Mouse (Mus musculus): Measurements from ENCODE around the gene Cd33. TPM values are rescaled to one million over a fixed set of nuclear protein-coding genes. Genes with fewer than 3 reads are reported as not detected.

The Cd33 gene
- 1.4 and 5.5 TPM in 2 replicates for polyA plus RNA-seq (2012; ENCODE audit: insufficient read depth, insufficient read length, missing spikeins)

GRCm38 (mm10) chr7:43544225-43544977 lies at the start of gene Cd33:
Gene Cd33 (minus strand): TSS chr7:43544428.
- no peaks in the 10 kb centered on the region for H3K4me1 ChIP-seq (ENCODE audit: control insufficient read depth, insufficient read depth, insufficient read length, low read length)
- H3K27ac ChIP-seq (replicated peaks; ENCODE audit: low read depth, low read length): peak within 1 kb of the TSS; percentile 45; the same call in 1 of the 2 replicates
- H3K4me3 ChIP-seq (ENCODE audit: insufficient read depth, low read depth, low read length): no peak within 1 kb of the TSS

- H3K4me3 ChIP-seq (ENCODE audit: insufficient read depth, low read depth, low read length): no peak overlapping the region
- no peak overlapping the region for H3K27ac ChIP-seq (replicated peaks; ENCODE audit: low read depth, low read length)
- H3K4me1 ChIP-seq (ENCODE audit: control insufficient read depth, insufficient read depth, insufficient read length, low read length): peaks cover 4% of the 10 kb centered on the region
Observed at GRCm38 (mm10) chr7:43584790-43585189, 40.6 kb upstream of the Cd33 start.

DNA sequence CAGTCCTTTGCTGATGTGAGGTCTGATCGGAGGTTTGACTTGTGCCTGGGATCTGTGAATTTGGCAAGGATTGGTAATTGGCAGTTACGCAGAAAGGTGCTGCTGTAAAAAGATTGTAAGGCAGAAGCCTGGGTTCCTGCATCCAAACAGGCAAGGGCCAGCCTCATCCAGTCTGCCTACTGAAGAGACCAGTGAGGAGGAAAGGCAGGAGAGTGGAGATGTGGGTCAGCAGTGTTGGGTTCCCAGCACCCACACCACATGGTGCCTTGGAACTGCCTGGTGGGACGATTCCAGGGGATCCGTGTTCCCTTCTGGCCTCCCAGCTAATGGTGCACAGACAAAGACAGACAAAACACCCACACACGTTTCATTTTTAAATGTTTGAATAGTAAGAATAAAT lies 36.3 kb upstream of the Cd33 start:
- Histone ChIP-seq H3K4me3 (ENCODE audit: insufficient read depth, low read depth, low read length) (peak overlapping the region; percentile 80; the same call in 1 of the 2 replicates), H3K4me1 (ENCODE audit: control insufficient read depth, insufficient read depth, insufficient read length, low read length) (peaks cover 4% of the 10 kb centered on the region), H3K27ac (replicated peaks; ENCODE audit: low read depth, low read length) (no peak overlapping the region)

GRCm38 (mm10) chr7:43579440-43580171 lies 35.4 kb upstream of the Cd33 start, which contains the start of gene Zfp719:
Gene Zfp719 (plus strand): TSS chr7:43579610.
- Histone ChIP-seq H3K4me3 (ENCODE audit: insufficient read depth, low read depth, low read length) (peak within 1 kb of the TSS; percentile 80), H3K27ac (replicated peaks; ENCODE audit: low read depth, low read length) (peak within 1 kb of the TSS; percentile 75), H3K4me1 (ENCODE audit: control insufficient read depth, insufficient read depth, insufficient read length, low read length) (peaks cover 4% of the 10 kb centered on the region)

DNA sequence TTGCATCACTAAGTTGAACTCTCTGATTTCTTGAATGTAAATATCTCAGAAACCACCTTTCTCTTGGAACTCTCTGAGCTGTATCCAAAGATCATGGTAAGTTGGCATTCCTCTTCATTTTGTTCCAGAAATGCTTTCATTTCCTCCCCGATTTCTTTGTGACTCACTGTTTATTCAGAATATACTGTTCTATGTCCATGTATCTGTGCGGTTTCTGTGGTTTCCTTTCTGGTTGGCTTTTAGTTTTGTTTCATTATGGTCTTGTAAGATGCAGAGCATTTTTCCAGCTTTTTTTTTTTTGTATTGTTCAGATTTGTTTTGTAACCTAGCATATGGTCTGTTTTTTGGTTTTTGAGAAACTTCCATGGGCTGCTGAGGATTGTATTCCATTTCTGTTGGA lies 27.0 kb upstream of the Cd33 start:
- Histone ChIP-seq H3K27ac (replicated peaks; ENCODE audit: low read depth, low read length) (no peak overlapping the region), H3K4me1 (ENCODE audit: control insufficient read depth, insufficient read depth, insufficient read length, low read length) (no peaks in the 10 kb centered on the region), H3K4me3 (ENCODE audit: insufficient read depth, low read depth, low read length) (no peak overlapping the region)

- Histone ChIP-seq H3K4me1 (ENCODE audit: control insufficient read depth, insufficient read depth, insufficient read length, low read length) (0 out of 2 replicates have a peak, but pooled peaks cover 6% of the 10 kb centered on the region), H3K4me3 (ENCODE audit: insufficient read depth, low read depth, low read length) (peak overlapping the region; percentile 83; the same call in 1 of the 2 replicates), H3K27ac (replicated peaks; ENCODE audit: low read depth, low read length) (no peak overlapping the region)
Observed at GRCm38 (mm10) chr7:43563300-43563699, 19.1 kb upstream of the Cd33 start.

DNA sequence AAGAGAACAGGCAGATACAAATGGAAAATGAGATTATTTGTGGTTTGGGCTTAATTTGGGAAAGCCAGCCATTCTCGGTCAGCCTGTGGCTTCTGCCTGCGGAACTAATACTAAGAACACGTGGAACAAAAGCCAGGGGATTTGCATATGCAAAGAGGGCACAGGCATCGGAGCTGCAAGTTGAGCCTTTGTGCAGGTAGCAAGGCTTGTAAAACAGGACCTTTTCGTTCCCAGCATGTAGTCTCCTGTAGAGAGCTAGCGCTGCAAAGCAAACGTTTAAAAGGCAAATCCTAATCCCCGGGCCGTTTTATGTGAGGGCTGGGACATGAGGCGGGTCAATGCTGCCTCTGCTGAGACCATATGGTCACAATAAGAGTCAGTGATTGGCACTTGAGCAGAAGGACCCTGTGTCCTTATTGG lies 18.4 kb upstream of the Cd33 start:
- H3K27ac ChIP-seq (replicated peaks; ENCODE audit: low read depth, low read length): peak overlapping the region; percentile 62
- H3K4me3 ChIP-seq (ENCODE audit: insufficient read depth, low read depth, low read length): peak overlapping the region; percentile 83
- H3K4me1 ChIP-seq (ENCODE audit: control insufficient read depth, insufficient read depth, insufficient read length, low read length): 0 out of 2 replicates have a peak, but pooled peaks cover 6% of the 10 kb centered on the region

GRCm38 (mm10) chr7:43562006-43562633 lies 17.9 kb upstream of the Cd33 start, which contains the start of gene Zfp658:
Gene Zfp658 (plus strand): TSS chr7:43562256.
- peak within 1 kb of the TSS; percentile 83 for H3K4me3 ChIP-seq (ENCODE audit: insufficient read depth, low read depth, low read length)
- peak within 1 kb of the TSS; percentile 62 for H3K27ac ChIP-seq (replicated peaks; ENCODE audit: low read depth, low read length)
- 0 out of 2 replicates have a peak, but pooled peaks cover 6% of the 10 kb centered on the region for H3K4me1 ChIP-seq (ENCODE audit: control insufficient read depth, insufficient read depth, insufficient read length, low read length)

DNA sequence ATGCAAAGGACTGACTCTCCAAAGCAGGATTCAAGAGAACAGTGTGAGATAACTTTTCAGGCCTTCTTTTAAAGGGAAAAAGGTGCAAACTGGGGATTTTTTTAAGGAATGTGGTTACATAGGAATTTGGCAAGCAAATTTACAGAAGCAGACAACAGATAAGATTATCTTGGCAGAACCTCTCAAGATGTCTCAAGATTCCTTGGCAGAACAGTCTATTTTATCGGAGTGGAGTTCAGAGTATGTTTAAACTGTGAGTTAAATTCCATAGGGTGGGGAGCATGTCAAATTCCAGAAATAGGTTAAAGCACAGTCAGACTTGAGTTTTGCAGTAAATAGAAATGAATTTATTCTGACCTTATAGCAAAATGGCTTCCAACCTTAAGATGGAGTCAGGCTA lies 12.7 kb upstream of the Cd33 start:
- Histone ChIP-seq H3K4me3 (ENCODE audit: insufficient read depth, low read depth, low read length) (no peak overlapping the region), H3K4me1 (ENCODE audit: control insufficient read depth, insufficient read depth, insufficient read length, low read length) (peaks cover 3% of the 10 kb centered on the region; the same call in 1 of the 2 replicates), H3K27ac (replicated peaks; ENCODE audit: low read depth, low read length) (no peak overlapping the region)

DNA sequence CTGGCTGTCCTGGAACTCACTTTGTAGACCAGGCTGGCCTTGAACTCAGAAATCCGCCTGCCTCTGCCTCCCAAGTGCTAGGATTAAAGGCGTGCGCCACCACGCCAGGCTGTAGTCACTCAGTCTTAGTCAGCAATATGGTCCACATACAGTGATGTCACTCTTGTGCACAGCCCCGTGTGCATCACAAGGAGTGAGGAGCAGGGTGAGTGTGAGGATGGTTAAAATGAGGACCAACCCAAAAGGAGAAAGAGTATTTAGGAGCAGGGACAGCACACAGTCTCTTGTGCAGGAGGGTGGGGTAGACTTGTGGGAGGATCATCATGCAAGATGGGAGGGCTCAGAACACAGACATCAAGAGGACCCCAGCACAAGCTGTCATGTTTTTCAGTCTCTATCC lies 11.1 kb upstream of the Cd33 start:
- H3K4me1 ChIP-seq (ENCODE audit: control insufficient read depth, insufficient read depth, insufficient read length, low read length): peaks cover 3% of the 10 kb centered on the region; the same call in 1 of the 2 replicates
- no peak overlapping the region for H3K27ac ChIP-seq (replicated peaks; ENCODE audit: low read depth, low read length)
- no peak overlapping the region for H3K4me3 ChIP-seq (ENCODE audit: insufficient read depth, low read depth, low read length)

GRCm38 (mm10) chr7:43554550-43554949 lies 10.3 kb upstream of the Cd33 start:
- Histone ChIP-seq H3K4me3 (ENCODE audit: insufficient read depth, low read depth, low read length) (no peak overlapping the region), H3K27ac (replicated peaks; ENCODE audit: low read depth, low read length) (peak overlapping the region; percentile 28), H3K4me1 (ENCODE audit: control insufficient read depth, insufficient read depth, insufficient read length, low read length) (peaks cover 3% of the 10 kb centered on the region; the same call in 1 of the 2 replicates)

DNA sequence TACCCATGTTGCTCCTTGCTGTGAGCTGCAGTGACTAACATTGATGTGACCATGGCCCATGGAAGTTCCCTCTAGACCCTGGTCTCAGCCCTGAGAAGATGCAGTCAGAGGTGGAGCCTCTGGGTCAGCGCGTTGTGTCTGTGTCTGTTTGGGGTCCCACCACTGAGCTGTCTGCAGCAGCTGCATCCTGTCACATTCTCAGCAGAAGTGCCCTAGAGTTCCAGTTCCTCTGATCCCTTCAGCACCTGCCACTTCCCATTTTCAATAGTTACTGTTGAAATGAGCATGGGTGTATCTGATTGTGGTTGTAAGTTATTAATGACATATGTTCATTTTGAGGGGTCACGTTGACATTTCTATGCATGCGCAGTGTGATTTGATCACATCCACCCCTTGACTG lies 8.9 kb upstream of the Cd33 start:
- Histone ChIP-seq H3K4me3 (ENCODE audit: insufficient read depth, low read depth, low read length) (no peak overlapping the region), H3K4me1 (ENCODE audit: control insufficient read depth, insufficient read depth, insufficient read length, low read length) (peaks cover 3% of the 10 kb centered on the region; the same call in 1 of the 2 replicates), H3K27ac (replicated peaks; ENCODE audit: low read depth, low read length) (0 out of 2 replicates have a peak overlapping the region, but pooled peaks have one; percentile 14)

DNA sequence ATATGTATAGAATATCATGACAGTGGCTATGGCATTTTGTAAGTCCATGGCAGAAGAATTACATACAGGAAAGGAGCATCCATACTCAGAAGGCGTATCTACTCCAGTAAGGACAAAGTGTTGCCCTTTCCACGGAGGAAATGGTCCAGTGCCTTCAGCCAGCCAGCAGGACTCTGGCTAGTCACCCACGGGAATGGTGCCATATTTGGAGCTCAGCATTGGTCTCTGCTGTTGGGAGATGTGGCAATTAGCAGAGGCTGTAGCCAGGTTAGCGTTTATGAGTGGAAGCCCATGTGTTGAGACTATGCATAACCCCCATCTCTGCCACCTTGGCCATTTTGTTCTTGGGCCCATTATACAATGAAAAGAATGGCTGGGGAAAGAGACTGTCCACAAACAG lies 4.0 kb upstream of the Cd33 start:
- H3K4me1 ChIP-seq (ENCODE audit: control insufficient read depth, insufficient read depth, insufficient read length, low read length): no peaks in the 10 kb centered on the region
- no peak overlapping the region for H3K4me3 ChIP-seq (ENCODE audit: insufficient read depth, low read depth, low read length)
- H3K27ac ChIP-seq (replicated peaks; ENCODE audit: low read depth, low read length): no peak overlapping the region

GRCm38 (mm10) chr7:43547666-43548065 lies 3.4 kb upstream of the Cd33 start:
- H3K27ac ChIP-seq (replicated peaks; ENCODE audit: low read depth, low read length): no peak overlapping the region
- H3K4me1 ChIP-seq (ENCODE audit: control insufficient read depth, insufficient read depth, insufficient read length, low read length): no peaks in the 10 kb centered on the region
- H3K4me3 ChIP-seq (ENCODE audit: insufficient read depth, low read depth, low read length): no peak overlapping the region

All from brown adipose tissue, adult 24 weeks (tissue).